Comparison of ENCODE assay signal across 9 mouse cellular contexts in genomic region chr12:86725706-86726105, GRCm38 (mm10). TPM values are rescaled to one million over a fixed set of nuclear protein-coding genes. Genes with fewer than 3 reads are reported as not detected.
DNase-seq lines count a peak whose midpoint lies in the region; ATAC-seq and TF ChIP-seq lines count a peak whose summit lies in the region.
"Had no signal": no experiment of that assay in that cellular context is flagged by ENCODE, and none has a peak within 500 bp of the region (broad histone marks: within the 10 kb centered on the region; RNA-seq: fewer than 3 reads in every experiment).

No protein-coding gene starts in this region.

- 1% methylated on average over 18 of the region's 19 CpGs for WGBS in midbrain, postnatal 0 days

- peak; percentile 5 to 7 for DNase-seq in kidney, postnatal 36 days
- no peak for DNase-seq in kidney, postnatal 4 days
- DNase-seq in ES-CJ7 (ENCODE audit: low read depth, low spot score) = peak; percentile 24
- peak; percentile 15 for DNase-seq in c-Kit-positive CD71-positive TER-119-negative erythroid progenitor cells, embryonic 14.5 days (ENCODE audit: low read depth)
- DNase-seq in hindlimb bud, embryonic 11.5 days (ENCODE audit: extremely low spot score, low read depth, low spot score) = peak; percentile 10
- DNase-seq in midbrain, postnatal 0 days (ENCODE audit: low spot score) = peak; percentile 55
- DNase-seq in testis, postnatal 10 days (ENCODE audit: low spot score) = no peak

- no peak for TF ChIP-seq CTCF in midbrain, postnatal 0 days (IDR thresholded peaks at IDR 0.05)

- H3K9me3 ChIP-seq in midbrain, postnatal 0 days (ENCODE audit: low read length) = no peaks in the 10 kb centered on the region

- no peaks in the 10 kb centered on the region for H3K4me1 ChIP-seq in midbrain, postnatal 0 days (ENCODE audit: insufficient read depth, low read length)

- no peaks in the 10 kb centered on the region for H3K27me3 ChIP-seq in midbrain, postnatal 0 days (ENCODE audit: insufficient read depth, low read length)

- H3K27ac ChIP-seq in midbrain, postnatal 0 days (ENCODE audit: low read depth, low read length) = peak overlapping the region; percentile 68; the same call in 1 of the 2 replicates

- peak; percentile 24; the same call in 1 of the 2 replicates for ATAC-seq in midbrain, postnatal 0 days (ENCODE audit: low FRiP score)
- ATAC-seq in cerebellum, adult (ENCODE audit: insufficient number of reproducible peaks, low FRiP score, low TSS enrichment) = no peak; the same call in 1 of the 2 replicates

- no peaks in the 10 kb centered on the region for H3K36me3 ChIP-seq in midbrain, postnatal 0 days (ENCODE audit: insufficient read depth, low read length)

- H3K9ac ChIP-seq in midbrain, postnatal 0 days (replicated peaks; ENCODE audit: low read length, poor library complexity, severe bottlenecking) = peak overlapping the region; percentile 66

- peak overlapping the region; percentile 72 for H3K4me2 ChIP-seq in midbrain, postnatal 0 days (ENCODE audit: low read depth, low read length, poor library complexity, severe bottlenecking)

- H3K4me3 ChIP-seq in midbrain, postnatal 0 days (ENCODE audit: low read depth, low read length) = peak overlapping the region; percentile 67

RNA-seq across cellular contexts. Expression of gene Angel1, which starts 0.6 kb away (rescaled TPM):
- 6.3 and 12.4 TPM in 2 replicates for total RNA-seq in midbrain, postnatal 0 days (2014; rRNA removed)
- 8.6 and 9.3 TPM in 2 replicates for polyA plus RNA-seq in midbrain, postnatal 0 days (2015; fragmentation: Nextera tagmentation; extraction: Ambion mirVana)

RNA-seq across cellular contexts. Expression of gene Lrrc74a, which starts 8.5 kb away (rescaled TPM):
- not detected in 2 replicates for total RNA-seq in midbrain, postnatal 0 days (2014; rRNA removed)
- not detected in 2 replicates for polyA plus RNA-seq in midbrain, postnatal 0 days (2015; fragmentation: Nextera tagmentation; extraction: Ambion mirVana)
- total RNA-seq: left cerebral cortex, adult 18-20 months had no signal

RNA-seq across cellular contexts. Expression of gene Vash1, which starts 47.2 kb away (rescaled TPM):
- 84.3 and 89.4 TPM in 2 replicates for total RNA-seq in midbrain, postnatal 0 days (2014; rRNA removed)
- 20.3 and 25.4 TPM in 2 replicates for polyA plus RNA-seq in midbrain, postnatal 0 days (2015; fragmentation: Nextera tagmentation; extraction: Ambion mirVana)

Comparison
In these comparisons a context has a peak if more than half of its experiments do, and no peak if none do; other contexts are left out.
1. DNase-seq: peak in kidney, postnatal 36 days (2 of 2), ES-CJ7 (single experiment), c-Kit-positive CD71-positive TER-119-negative erythroid progenitor cells, embryonic 14.5 days (single experiment), hindlimb bud, embryonic 11.5 days (single experiment) and midbrain, postnatal 0 days (single experiment); none in kidney, postnatal 4 days (0 of 2) and testis, postnatal 10 days (single experiment).